Mouse (Mus musculus) neural tube, embryonic 10.5 days (tissue): ENCODE results near the gene Cox14.
"Not testable (repeated sequence)": the region's sequence is repeated elsewhere in the genome, so short reads cannot be mapped to it uniquely, and the experiment has no call there.

ENCODE experiments used
- DNase-seq: peaks from one replicate; pipeline ENCODE4 v3.0.0-alpha.2; 2017; ENCODE audit warnings: low spot score; ENCODE audit errors: extremely low spot score

Gene Cox14

GRCm38 (mm10) chr15:99725341-99726155 is at the start of gene Cox14:
Cox14 (plus strand) TSS chr15:99725618.
- DNase-seq: peak; percentile 96

- no peak for DNase-seq
These were observed 48.3 kb upstream of the Cox14 start for GRCm38 (mm10) chr15:99677089-99677488.

GRCm38 (mm10) chr15:99678063-99678800 is 47.2 kb upstream of the Cox14 start:
- DNase-seq: peak; percentile 43

- DNase-seq: no peak
These were observed 46.4 kb upstream of the Cox14 start for GRCm38 (mm10) chr15:99679008-99679407.

GRCm38 (mm10) chr15:99682880-99683279 is 42.5 kb upstream of the Cox14 start:
- no peak for DNase-seq

GRCm38 (mm10) chr15:99684156-99684555 is 41.3 kb upstream of the Cox14 start:
- no peak for DNase-seq

GRCm38 (mm10) chr15:99688712-99689111 is 36.7 kb upstream of the Cox14 start:
- peak; percentile 70 for DNase-seq

GRCm38 (mm10) chr15:99690924-99691323 is 34.5 kb upstream of the Cox14 start:
- no peak for DNase-seq

GRCm38 (mm10) chr15:99691976-99692375 is 33.4 kb upstream of the Cox14 start:
- no peak for DNase-seq

GRCm38 (mm10) chr15:99697309-99697708 is 28.1 kb upstream of the Cox14 start:
- DNase-seq: no peak

- no peak for DNase-seq
These were observed 26.8 kb upstream of the Cox14 start for GRCm38 (mm10) chr15:99698533-99699085.

GRCm38 (mm10) chr15:99699715-99700114 is 25.7 kb upstream of the Cox14 start:
- DNase-seq: no peak

GRCm38 (mm10) chr15:99700219-99701106 is 25.0 kb upstream of the Cox14 start:
- DNase-seq: no peak

GRCm38 (mm10) chr15:99701640-99701998 is 23.8 kb upstream of the Cox14 start:
- DNase-seq: not testable (repeated sequence)

- DNase-seq: peak; percentile 98
These were observed 23.2 kb upstream of the Cox14 start, which contains the start of gene Smarcd1 for GRCm38 (mm10) chr15:99701999-99702900. Smarcd1 (plus strand) TSS chr15:99702129.

- DNase-seq: no peak
These were observed 22.3 kb upstream of the Cox14 start for GRCm38 (mm10) chr15:99703104-99703503.

- no peak for DNase-seq
These were observed 21.8 kb upstream of the Cox14 start for GRCm38 (mm10) chr15:99703676-99704040.

GRCm38 (mm10) chr15:99704041-99704681 is 21.3 kb upstream of the Cox14 start:
- DNase-seq: no peak

GRCm38 (mm10) chr15:99704881-99705280 is 20.5 kb upstream of the Cox14 start:
- peak; percentile 29 for DNase-seq
